Mouse (Mus musculus) myocyte (in vitro differentiated cells): Measurements from ENCODE around the gene Cptp.

Experiments used
- CEBPB ChIP-seq: IDR thresholded peaks from 2 replicates; pipeline ENCODE4 v1.6.1; 2011; ENCODE audit warnings: mild to moderate bottlenecking, moderate library complexity; ENCODE audit not compliant: poor library complexity, insufficient read depth, severe bottlenecking
- MYOG ChIP-seq, 3 experiments: IDR thresholded peaks; one replicate each; pipeline ENCODE4 v1.6.1; 2011; ENCODE audit warnings: control low read depth in 2 of 3, low read depth in 2 of 3, mild to moderate bottlenecking in 2 of 3; ENCODE audit not compliant: insufficient read length in 2 of 3, control insufficient read depth in 1 of 3, insufficient read depth in 1 of 3
- POLR2AphosphoS2 ChIP-seq: IDR thresholded peaks from one replicate; pipeline ENCODE4 v1.6.1; 2011; ENCODE audit warnings: low read depth, control low read depth; ENCODE audit not compliant: insufficient read length
- TCF3 ChIP-seq: IDR thresholded peaks from one replicate; pipeline ENCODE4 v1.6.1; 2011; ENCODE audit warnings: low read depth, control low read depth; ENCODE audit not compliant: insufficient read length

GRCm38 (mm10) chr4:155886330-155886729 lies 17.1 kb upstream of the Cptp start:
- TF ChIP-seq CEBPB (no peak), TCF3 (no peak), POLR2AphosphoS2 (no peak), MYOG (IDR thresholded peaks at IDR 0.05; ENCODE audit: control insufficient read depth in 1 of 3, insufficient read depth in 1 of 3, insufficient read length in 2 of 3, low read depth in 2 of 3) (no peak)
